Mouse (Mus musculus) heart, postnatal 0 days (tissue): ENCODE measurements around the gene Lurap1.

Experiments used
- CTCF ChIP-seq: IDR thresholded peaks from 2 replicates; pipeline ENCODE4 v1.5.1; 2016; ENCODE audit warnings: antibody characterized with exemption, control low read depth, low read depth
- EP300 ChIP-seq: IDR thresholded peaks from 2 replicates; pipeline ENCODE4 v1.6.1; 2016; ENCODE audit warnings: antibody characterized with exemption, low read depth

DNA sequence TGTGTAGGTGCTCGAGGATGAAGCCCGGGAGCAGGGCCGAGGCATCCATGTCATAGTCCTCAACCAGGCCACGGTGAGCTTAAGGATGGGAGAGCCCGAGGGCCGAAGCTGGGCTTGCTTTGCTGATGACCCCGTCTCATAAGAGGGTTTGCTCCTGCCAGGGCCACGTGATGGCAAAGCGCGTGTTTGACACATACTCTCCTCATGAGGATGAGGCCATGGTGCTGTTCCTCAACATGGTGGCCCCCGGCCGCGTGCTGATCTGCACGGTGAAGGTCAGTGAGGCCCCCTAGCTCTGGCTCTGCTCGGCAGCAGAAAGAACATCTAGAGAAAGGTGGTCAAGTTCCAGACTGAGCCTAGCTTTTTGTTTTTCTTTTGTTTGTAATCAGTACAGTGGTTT, 1.6 kb upstream of the Lurap1 start:
- TF ChIP-seq CTCF (no peak), EP300 (no peak)
